Mouse (Mus musculus) heart, embryonic 16.5 days (tissue): ENCODE results near the gene Rfx4. TPM values are rescaled to one million over a fixed set of nuclear protein-coding genes. Genes with fewer than 3 reads are reported as not detected.

Source experiments
- ATAC-seq: fragments of 200-750 bp; cut with Nextera tagmentation; replicated peaks from 2 replicates; pipeline ENCODE4 v1.8.0; 2017; ENCODE audit warnings: moderate number of reproducible peaks; ENCODE audit not compliant: insufficient read depth, low FRiP score; ENCODE audit errors: extremely low read depth
- H3K27ac ChIP-seq: fragments of 300-500 bp; sonication (generic); 2 replicates; pipeline ENCODE4 v1.5.1; 2014; ENCODE audit warnings: mild to moderate bottlenecking, low read length, control low read depth, moderate library complexity
- H3K27me3 ChIP-seq: fragments of 300-500 bp; sonication (generic); 2 replicates; pipeline ENCODE4 v1.6.1; 2014; ENCODE audit warnings: low read length, mixed read lengths; ENCODE audit not compliant: control insufficient read depth, insufficient read depth
- H3K36me3 ChIP-seq: fragments of 300-500 bp; sonication (generic); 2 replicates; pipeline ENCODE4 v1.6.1; 2014; ENCODE audit not compliant: control insufficient read depth, insufficient read depth
- H3K4me1 ChIP-seq: fragments of 300-500 bp; sonication (generic); 2 replicates; pipeline ENCODE4 v1.6.1; 2014; ENCODE audit warnings: low read length, mixed read lengths; ENCODE audit not compliant: control insufficient read depth, insufficient read depth
- H3K4me2 ChIP-seq: fragments of 300-500 bp; sonication (generic); 2 replicates; pipeline ENCODE4 v1.6.1; 2014; ENCODE audit warnings: low read depth, mild to moderate bottlenecking, control low read depth, low read length
- H3K4me3 ChIP-seq: fragments of 300-500 bp; sonication (generic); 2 replicates; pipeline ENCODE4 v1.5.1; 2014; ENCODE audit warnings: mild to moderate bottlenecking, control low read depth, low read length
- H3K9ac ChIP-seq: fragments of 300-500 bp; sonication (generic); 2 replicates; pipeline ENCODE4 v1.6.1; 2014; ENCODE audit warnings: low read length, control low read depth
- H3K9me3 ChIP-seq: fragments of 300-500 bp; sonication (generic); replicated peaks from 2 replicates; pipeline ENCODE4 v1.6.1; 2016; ENCODE audit warnings: low read length; ENCODE audit not compliant: control insufficient read depth
- WGBS: fragments of 180-500 bp; shearing (Covaris S2); extraction: QIAGEN DNeasy Blood & Tissue Kit; methylation state at CpG from one replicate; pipeline ENCODE4 v1.1.7; 2014; 5-methylcytosine and 5-hydroxymethylcytosine counted together
- polyA plus RNA-seq: library from polyadenylated mRNA; unstranded; fragments of >200 nt; fragmentation: Nextera tagmentation; extraction: Ambion mirVana; gene quantifications from 2 replicates; pipeline ENCODE4 v1.2.1, GENCODE M21; 2015

Gene Rfx4
- polyA plus RNA-seq, 1 experiment from 2014 or later = 0.04 TPM

GRCm38 (mm10) chr10:84713043-84713442, 42.8 kb upstream of the Rfx4 start:
- H3K9me3 ChIP-seq = no peaks in the 10 kb centered on the region
- 0 out of 2 replicates have a peak overlapping the region, but pooled peaks have one; percentile 24 for H3K27ac ChIP-seq
- no peak overlapping the region for H3K4me3 ChIP-seq
- H3K36me3 ChIP-seq = peaks cover 3% of the 10 kb centered on the region; the same call in 1 of the 2 replicates
- no peaks in the 10 kb centered on the region for H3K27me3 ChIP-seq
- H3K9ac ChIP-seq = no peak overlapping the region
- WGBS = 85% methylated on average over 10 of the region's 10 CpGs
- H3K4me1 ChIP-seq = peaks cover 16% of the 10 kb centered on the region
- ATAC-seq = no peak
- no peak overlapping the region for H3K4me2 ChIP-seq

- WGBS = 89% methylated on average over 7 of the region's 7 CpGs
- Histone ChIP-seq H3K4me1 (peaks cover 16% of the 10 kb centered on the region), H3K27ac (no peak overlapping the region), H3K4me3 (no peak overlapping the region), H3K36me3 (0 out of 2 replicates have a peak, but pooled peaks cover 3% of the 10 kb centered on the region), H3K9me3 (no peaks in the 10 kb centered on the region), H3K4me2 (no peak overlapping the region), H3K27me3 (no peaks in the 10 kb centered on the region), H3K9ac (no peak overlapping the region)
- no peak for ATAC-seq
These were observed 40.2 kb upstream of the Rfx4 start for GRCm38 (mm10) chr10:84715639-84716038.

- Histone ChIP-seq H3K4me1 (peaks cover 16% of the 10 kb centered on the region), H3K36me3 (peaks cover 6% of the 10 kb centered on the region; the same call in 1 of the 2 replicates), H3K4me3 (no peak overlapping the region), H3K27ac (no peak overlapping the region), H3K9me3 (no peaks in the 10 kb centered on the region), H3K4me2 (no peak overlapping the region), H3K27me3 (no peaks in the 10 kb centered on the region), H3K9ac (no peak overlapping the region)
- no peak for ATAC-seq
- 90% methylated on average over 7 of the region's 7 CpGs for WGBS
These were observed 39.3 kb upstream of the Rfx4 start for GRCm38 (mm10) chr10:84716581-84716980.

- Histone ChIP-seq H3K9ac (no peak overlapping the region), H3K4me2 (no peak overlapping the region), H3K4me1 (no peaks in the 10 kb centered on the region), H3K27me3 (no peaks in the 10 kb centered on the region), H3K27ac (no peak overlapping the region), H3K36me3 (peaks cover 10% of the 10 kb centered on the region), H3K4me3 (no peak overlapping the region), H3K9me3 (no peaks in the 10 kb centered on the region)
- ATAC-seq = no peak
- 88% methylated on average over 12 of the region's 12 CpGs for WGBS
These were observed 33.2 kb upstream of the Rfx4 start for GRCm38 (mm10) chr10:84722711-84723110.

- H3K9me3 ChIP-seq = no peaks in the 10 kb centered on the region
- no peak overlapping the region for H3K27ac ChIP-seq
- no peak overlapping the region for H3K4me3 ChIP-seq
- H3K27me3 ChIP-seq = no peaks in the 10 kb centered on the region
- H3K36me3 ChIP-seq = peaks cover 7% of the 10 kb centered on the region
- H3K9ac ChIP-seq = no peak overlapping the region
- WGBS = 89% methylated on average over 12 of the region's 12 CpGs
- H3K4me2 ChIP-seq = no peak overlapping the region
- ATAC-seq = no peak
- no peaks in the 10 kb centered on the region for H3K4me1 ChIP-seq
These were observed 28.9 kb upstream of the Rfx4 start for GRCm38 (mm10) chr10:84727005-84727404.

GRCm38 (mm10) chr10:84727760-84728159, 28.1 kb upstream of the Rfx4 start:
- no peak overlapping the region for H3K9ac ChIP-seq
- H3K36me3 ChIP-seq = peaks cover 7% of the 10 kb centered on the region
- no peak overlapping the region for H3K27ac ChIP-seq
- H3K27me3 ChIP-seq = no peaks in the 10 kb centered on the region
- 71% methylated on average over 4 of the region's 4 CpGs for WGBS
- H3K4me2 ChIP-seq = no peak overlapping the region
- H3K9me3 ChIP-seq = no peaks in the 10 kb centered on the region
- H3K4me3 ChIP-seq = no peak overlapping the region
- no peak for ATAC-seq
- no peaks in the 10 kb centered on the region for H3K4me1 ChIP-seq

- ATAC-seq = no peak
- Histone ChIP-seq H3K4me1 (no peaks in the 10 kb centered on the region), H3K9ac (no peak overlapping the region), H3K4me3 (no peak overlapping the region), H3K36me3 (peaks cover 7% of the 10 kb centered on the region), H3K27ac (no peak overlapping the region), H3K4me2 (no peak overlapping the region), H3K27me3 (no peaks in the 10 kb centered on the region), H3K9me3 (no peaks in the 10 kb centered on the region)
- 84% methylated on average over 3 of the region's 3 CpGs for WGBS
These were observed 25.8 kb upstream of the Rfx4 start for GRCm38 (mm10) chr10:84730078-84730477.

GRCm38 (mm10) chr10:84730956-84731355, 24.9 kb upstream of the Rfx4 start:
- Histone ChIP-seq H3K4me1 (no peaks in the 10 kb centered on the region), H3K9ac (no peak overlapping the region), H3K4me2 (no peak overlapping the region), H3K27me3 (0 out of 2 replicates have a peak, but pooled peaks cover 2% of the 10 kb centered on the region), H3K9me3 (no peaks in the 10 kb centered on the region), H3K36me3 (peaks cover 2% of the 10 kb centered on the region), H3K27ac (no peak overlapping the region), H3K4me3 (no peak overlapping the region)
- no peak for ATAC-seq
- 84% methylated on average over 9 of the region's 9 CpGs for WGBS

- Histone ChIP-seq H3K9me3 (no peaks in the 10 kb centered on the region), H3K4me2 (no peak overlapping the region), H3K36me3 (no peaks in the 10 kb centered on the region), H3K4me3 (no peak overlapping the region), H3K27ac (no peak overlapping the region), H3K9ac (no peak overlapping the region), H3K4me1 (no peaks in the 10 kb centered on the region), H3K27me3 (0 out of 2 replicates have a peak, but pooled peaks cover 2% of the 10 kb centered on the region)
- ATAC-seq = no peak
- WGBS = 47% methylated on average over 6 of the region's 6 CpGs
These were observed 22.4 kb upstream of the Rfx4 start for GRCm38 (mm10) chr10:84733511-84733910.
